Mouse (Mus musculus): ENCODE measurements at regions not wholly inside any gene's neighbourhood (a gene's known extent, or its start where the extent isn't known, plus 50 kb on each side); places are given as distances from the start of the nearest gene placed in this dataset.

DNA sequence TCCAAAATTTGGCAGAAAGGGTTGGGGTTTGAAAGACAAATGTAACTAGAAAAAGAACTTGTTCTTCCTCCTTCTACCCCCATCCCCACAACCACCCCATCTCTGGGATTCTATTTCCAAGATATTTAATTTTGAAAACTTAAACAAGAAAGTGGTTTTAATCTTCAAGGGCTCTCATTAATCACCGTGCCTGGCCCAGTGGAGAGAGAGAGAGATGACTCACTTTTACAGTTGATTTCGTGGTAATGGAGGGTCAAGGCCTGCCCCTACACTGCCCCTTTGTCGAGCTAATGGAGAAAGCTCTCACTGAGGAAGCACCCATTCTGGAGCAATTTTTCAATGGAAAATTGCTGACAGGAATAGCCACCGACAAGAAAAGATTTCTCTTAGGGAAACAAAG lies 247.9 kb downstream of the Gm10260 start:
- DNase-seq, result no peak

DNA sequence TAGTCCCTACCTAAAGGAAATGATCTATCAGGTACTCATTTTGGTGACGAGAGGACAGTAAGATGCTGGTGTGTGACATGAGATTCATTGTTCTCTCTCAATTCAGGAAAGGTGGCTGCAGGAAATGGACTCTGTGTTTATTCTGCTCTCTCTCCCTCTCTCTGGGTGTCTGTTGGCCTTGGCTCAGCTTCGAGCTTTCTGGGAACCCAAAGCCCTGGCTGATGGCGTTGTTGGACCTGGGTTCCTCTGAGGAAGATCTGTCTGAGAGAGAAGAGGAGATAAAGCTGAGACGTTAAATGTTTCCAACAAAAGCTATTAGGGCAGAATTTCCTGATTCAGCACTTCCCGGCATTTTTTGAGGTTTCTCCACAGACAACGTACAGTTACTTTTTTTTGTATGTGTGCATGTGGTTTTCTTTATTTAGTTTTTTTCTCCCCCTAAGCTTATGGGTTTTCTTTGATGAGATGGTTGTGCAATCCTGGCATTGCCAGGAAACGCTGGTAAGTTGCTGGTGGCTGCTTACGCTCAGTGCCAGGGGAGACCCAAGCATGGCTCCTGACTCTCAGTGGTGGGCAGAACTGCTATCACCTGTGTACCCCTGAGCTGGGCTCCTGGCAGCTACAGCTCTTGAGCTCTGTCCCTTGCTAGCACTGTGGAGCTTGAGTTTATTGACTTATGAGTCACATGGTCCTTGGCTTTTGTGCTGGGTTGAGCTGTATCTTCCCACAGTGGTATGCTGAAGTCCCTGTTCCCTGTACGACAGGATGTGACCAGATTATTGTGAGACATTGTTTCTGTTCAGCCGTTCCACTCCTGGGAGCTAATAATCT lies 249.8 kb downstream of the Gm10260 start:
- no peak for DNase-seq

DNA sequence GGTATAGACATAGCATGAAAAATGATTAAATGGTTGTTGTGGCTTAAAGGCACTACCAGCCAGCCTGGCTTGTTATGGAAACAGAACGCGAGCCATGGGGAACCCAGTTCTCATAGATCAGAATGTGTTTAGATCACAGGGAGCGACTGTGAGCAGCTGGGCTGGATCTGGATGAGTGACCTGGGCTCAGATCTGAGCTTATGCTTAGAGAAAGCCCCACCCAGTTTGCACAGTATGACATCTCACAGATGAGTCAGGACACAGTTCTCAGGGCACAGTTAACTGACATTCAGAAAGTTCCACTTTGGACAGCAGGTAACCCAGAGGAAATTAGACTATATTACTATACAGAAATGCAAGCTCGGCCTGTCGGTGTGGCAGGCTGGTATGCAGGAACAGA lies 255.5 kb downstream of the Gm10260 start:
- peak in 1 of 2 experiments; percentile 26 for DNase-seq

DNA sequence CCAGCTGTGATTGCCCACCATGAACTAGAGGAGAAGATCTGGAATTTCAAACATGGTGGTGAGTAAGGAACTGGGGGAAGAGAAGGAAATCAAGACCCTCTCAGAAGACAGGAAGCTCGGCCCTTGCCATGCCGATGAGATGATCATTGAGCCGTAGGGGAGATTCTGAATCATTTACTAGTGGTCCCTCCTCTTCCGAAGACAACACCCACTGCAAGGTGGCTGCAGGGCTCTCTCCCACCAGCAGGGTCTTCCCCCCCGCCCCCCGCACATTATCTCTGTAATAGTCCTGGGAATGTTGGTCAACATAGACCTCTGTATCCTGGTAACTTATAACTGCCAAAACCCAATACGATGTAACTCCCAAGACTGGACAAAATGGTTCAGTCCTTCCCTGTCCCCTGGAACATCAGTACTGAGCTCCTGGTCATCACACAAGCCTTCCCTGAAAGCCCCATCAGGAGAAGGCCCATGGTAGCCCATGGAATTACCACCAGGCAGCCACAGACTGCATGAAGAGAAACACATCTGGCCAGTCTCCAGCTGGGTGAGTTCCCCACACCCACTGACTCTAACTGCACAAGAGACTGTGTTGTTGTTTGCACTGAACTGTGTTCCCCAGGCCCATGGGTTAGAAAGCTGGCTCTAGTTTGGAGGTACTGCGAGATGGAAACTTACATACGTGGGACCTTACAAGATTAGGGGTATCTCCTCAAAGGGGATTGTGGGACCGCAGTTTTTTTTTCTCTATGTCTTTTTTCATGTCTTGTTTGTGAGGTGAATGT lies 256.3 kb downstream of the Gm10260 start:
- no peak for DNase-seq

GRCm38 (mm10) chr13:97503391-97503790 lies 257.0 kb downstream of the Gm10260 start:
- DNase-seq, result no peak

GRCm38 (mm10) chr13:97500155-97500554 lies 259.2 kb downstream of the Enc1 start:
- DNase-seq, result no peak

GRCm38 (mm10) chr13:97498981-97499380 lies 258.1 kb downstream of the Enc1 start:
- DNase-seq, result no peak

GRCm38 (mm10) chr13:97497928-97498327 lies 257.0 kb downstream of the Enc1 start:
- no peak for DNase-seq

GRCm38 (mm10) chr13:97494770-97495169 lies 253.9 kb downstream of the Enc1 start:
- DNase-seq, result no peak

DNA sequence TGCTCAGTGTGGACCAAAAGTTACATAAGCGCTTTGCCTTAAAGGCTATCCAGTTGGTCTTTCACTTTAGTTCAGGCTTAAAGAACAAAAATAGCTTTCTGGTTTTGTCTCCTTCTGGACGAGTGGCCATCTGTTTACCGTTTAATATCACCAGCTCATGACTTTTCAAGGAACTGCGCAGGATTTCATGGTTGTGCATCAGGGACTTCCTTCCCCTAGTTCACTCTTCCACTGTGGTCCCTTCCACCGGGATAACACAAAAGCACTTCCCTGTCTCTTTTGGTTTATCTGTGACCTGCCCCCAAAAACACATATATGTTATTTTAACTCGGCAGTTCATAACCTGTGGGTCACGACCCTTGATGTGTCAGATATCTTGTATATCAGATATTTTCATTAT lies 252.9 kb downstream of the Enc1 start:
- no peak for DNase-seq

- DNase-seq, result peak in 1 of 2 experiments; percentile 29
Measured at GRCm38 (mm10) chr13:97492958-97493735, 252.2 kb downstream of the Enc1 start.

GRCm38 (mm10) chr13:97491865-97492847 lies 251.3 kb downstream of the Enc1 start:
- no peak for DNase-seq

- no peak for DNase-seq
Measured at GRCm38 (mm10) chr13:97490131-97490530, 249.2 kb downstream of the Enc1 start.

- DNase-seq, result no peak
Measured at GRCm38 (mm10) chr13:97489721-97490120, 248.8 kb downstream of the Enc1 start.

- DNase-seq, result no peak
Measured at GRCm38 (mm10) chr13:97489029-97489428, 248.1 kb downstream of the Enc1 start.

DNA sequence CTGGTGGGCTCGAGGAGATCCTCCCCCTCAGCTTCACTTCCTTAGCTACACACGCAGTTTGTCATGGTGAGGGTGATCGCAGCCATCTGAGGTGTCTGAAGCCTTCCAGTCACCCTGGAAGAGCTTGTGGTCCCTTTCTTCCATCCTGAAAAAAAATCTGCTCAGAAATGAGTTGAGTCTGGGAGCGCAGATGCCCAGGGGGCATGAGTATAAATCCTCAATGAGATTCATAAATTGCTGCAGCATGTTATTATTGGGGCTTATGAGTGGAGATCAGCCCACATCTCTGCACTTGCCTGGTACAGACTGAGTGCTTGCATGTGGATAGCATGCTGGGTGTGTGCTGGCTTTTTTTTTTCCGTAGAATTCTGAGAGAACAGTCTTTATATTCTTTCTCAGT lies 247.6 kb downstream of the Enc1 start:
- DNase-seq, result no peak

DNA sequence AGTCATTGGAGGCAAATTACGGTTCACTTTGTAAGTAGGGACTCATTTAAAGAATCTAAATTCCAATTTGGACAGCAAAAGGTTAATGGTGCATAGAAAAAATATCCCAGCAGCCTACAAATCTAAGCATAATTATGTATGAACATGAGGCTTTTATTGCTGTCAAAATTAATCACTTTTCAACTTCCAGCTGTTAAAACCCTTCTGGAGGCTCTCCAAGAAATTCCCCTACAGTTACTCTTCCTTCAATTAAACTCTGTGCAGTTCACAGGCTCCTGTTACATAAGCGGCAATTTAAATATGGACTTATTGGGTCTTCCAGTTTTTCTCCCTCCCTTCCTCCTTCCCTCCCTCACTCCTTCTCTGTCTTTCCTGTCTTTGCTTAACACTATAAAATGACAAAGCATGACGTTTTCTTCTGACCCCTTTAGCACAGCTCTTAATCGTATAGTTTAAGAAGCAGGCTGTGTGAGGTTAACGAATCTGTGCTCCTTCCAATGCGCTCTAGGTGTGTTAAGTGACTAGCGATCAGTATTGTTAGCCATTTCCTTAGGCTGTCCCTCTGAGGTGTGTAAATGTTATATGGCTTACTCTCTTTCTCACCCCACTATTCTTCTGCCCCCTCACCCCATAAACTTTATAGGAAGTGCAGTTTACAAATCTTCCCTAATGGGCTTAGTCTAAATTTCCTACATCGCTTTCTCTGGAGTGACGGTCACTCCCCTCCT lies 247.0 kb downstream of the Enc1 start:
- DNase-seq, result no peak

DNA sequence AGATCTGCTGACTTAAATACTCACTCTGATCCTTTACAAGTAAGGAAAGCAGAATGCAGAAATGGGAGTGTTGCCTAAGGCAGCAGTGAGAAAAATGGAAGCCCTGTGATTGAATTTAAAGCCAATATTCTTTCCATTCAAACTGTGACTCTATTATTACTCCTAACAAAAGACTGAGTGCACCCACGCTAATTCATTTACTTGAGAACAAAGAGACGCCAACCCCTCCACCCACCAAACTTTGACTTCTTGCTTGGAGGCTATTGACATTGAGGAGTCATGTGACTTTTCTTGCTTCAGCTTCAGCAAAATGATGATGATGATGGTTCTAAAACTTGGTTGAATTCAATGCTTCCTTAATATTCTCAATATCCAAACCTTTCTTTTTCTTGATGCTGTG lies 245.6 kb downstream of the Enc1 start:
- no peak for DNase-seq

DNA sequence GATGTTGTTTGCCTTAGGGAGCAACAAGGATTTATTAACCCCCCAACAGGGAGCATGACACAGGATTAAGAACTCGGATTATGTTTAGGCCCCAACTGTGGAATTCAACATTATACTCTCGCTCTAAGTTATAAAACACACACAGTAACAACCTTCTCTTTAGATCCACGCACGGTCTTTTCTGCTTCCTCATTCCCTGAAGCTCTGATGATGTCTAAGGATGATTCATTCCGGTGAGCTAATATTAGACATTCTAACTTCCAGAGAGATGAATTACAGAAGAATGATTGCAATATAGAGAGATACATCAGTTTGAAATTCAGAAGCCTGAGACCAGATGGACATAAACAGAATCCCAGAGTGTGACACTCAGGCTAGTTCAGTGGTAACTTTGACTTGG lies 245.0 kb downstream of the Enc1 start:
- no peak for DNase-seq

- DNase-seq, result peak in 1 of 2 experiments; percentile 22
Measured at GRCm38 (mm10) chr13:97484808-97485545, 244.1 kb downstream of the Enc1 start.

DNA sequence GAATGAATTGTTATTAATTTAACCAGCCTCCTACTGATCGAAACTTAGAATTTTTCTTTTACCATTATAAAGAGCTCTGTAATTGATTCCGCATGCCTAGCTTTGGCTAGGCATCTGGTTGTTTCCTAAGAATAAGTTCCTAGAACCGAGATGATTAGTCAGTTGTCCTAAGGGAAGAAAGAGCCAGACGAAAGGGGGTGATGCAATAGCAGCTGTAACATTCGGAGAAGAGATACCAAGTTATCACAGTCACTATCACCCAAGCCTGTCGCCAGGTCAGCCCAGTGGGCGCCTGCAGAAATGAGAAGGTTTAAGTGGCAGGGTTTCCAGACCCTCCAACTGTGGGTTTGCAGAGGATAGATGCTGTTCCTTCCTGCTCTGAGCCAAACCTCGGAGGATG lies 242.8 kb downstream of the Enc1 start:
- no peak for DNase-seq

Data from cerebellum, postnatal 10 days (tissue).